Mouse (Mus musculus) thymus, postnatal 10 days (tissue): ENCODE data around the gene Gm20458.

ENCODE experiments used
- DNase-seq, 2 experiments: peaks; one replicate each; pipeline ENCODE4 v3.0.0; 2021; ENCODE audit warnings: low spot score in 2 of 2

Gene Gm20458

DNA sequence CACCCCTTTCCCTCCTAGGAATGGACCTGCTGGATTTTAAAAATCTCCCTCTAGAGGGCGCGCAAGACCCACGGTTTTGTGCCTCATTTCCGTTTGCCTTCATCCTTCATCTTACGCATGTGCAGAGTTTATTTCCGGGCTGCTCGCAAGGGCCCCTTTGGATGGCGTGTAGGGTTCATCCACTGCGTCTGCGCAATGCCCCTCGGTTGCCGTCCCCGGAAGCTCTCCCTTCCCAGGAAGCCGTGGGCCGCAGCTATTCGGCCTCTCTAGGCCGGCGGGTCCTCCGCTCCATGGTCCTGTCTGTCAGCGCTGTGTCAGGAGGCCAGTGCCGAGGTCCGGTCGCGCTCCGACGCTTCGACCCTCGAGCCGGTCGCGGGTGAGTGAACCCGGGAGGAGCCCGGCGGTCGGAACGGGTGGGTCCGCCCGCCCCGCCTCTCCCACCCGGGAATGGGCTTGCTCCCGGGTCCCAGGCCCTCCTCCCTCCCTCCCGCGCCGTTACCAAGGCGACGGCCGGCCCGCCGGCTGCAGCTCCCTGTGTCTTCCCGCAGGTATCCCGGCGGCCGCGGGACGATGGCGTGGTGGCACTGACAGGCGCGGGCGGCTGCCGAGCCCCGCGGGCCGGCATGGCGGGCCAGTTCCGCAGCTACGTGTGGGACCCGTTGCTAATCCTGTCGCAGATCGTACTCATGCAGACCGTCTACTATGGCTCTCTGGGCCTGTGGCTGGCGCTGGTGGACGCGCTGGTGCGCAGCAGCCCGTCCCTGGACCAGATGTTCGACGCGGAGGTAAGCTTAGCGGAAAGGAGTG, at the start of gene Gm20458:
Gm20458 (plus strand) TSS at position 223 of the 807 bp plus-strand sequence.
- peak; percentile 94 to 95 for DNase-seq

DNA sequence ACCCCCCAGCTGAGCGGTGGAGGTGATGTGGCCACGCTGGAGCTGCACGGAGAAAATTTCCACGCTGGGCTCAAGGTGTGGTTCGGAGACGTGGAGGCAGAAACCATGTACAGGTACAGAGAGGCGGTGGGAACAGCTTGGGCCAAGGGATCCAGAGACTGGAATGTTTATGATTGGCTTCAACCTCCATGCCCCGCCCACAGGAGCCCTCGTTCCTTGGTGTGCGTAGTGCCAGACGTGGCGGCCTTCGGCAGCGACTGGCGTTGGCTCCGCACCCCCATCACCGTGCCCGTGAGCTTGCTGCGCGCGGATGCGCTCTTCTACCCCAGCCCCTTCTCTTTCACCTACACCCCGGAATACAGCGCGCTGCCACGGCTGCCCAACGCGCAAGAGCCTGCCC, 46.6 kb upstream of the Gm20458 start:
- no peak for DNase-seq

GRCm38 (mm10) chr2:164414581-164414980, 46.2 kb upstream of the Gm20458 start:
- no peak for DNase-seq

- no peak for DNase-seq
Measured at GRCm38 (mm10) chr2:164417198-164417597, 43.6 kb upstream of the Gm20458 start.

DNA sequence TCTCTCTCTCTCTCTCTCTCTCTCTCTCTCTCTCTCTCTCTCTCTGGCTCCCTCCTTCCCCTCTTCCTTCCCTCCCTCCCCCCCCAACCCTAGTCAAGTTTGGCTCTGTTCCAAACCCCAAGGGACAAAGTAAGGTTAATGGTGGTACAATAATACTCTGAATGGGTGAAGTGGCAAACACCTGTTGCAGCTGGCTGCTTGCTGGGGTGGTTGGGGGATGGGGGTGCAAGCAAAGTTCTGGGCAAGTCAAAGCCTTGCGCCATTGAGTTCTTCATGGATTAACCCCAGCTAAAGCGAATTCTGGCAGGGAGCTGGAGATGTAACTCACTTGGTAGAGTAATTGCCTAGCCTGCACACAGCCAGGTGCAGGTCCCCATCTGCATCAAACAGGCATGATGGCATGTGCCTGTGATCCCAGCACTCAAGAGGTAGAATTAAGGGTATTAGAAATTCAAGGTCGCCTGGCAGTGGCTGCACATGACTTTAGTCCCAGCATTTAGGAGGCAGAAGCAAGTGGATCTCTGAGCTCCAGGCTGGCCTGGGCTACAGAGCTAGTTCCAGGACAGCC, 42.4 kb upstream of the Gm20458 start:
- DNase-seq, result no peak

DNA sequence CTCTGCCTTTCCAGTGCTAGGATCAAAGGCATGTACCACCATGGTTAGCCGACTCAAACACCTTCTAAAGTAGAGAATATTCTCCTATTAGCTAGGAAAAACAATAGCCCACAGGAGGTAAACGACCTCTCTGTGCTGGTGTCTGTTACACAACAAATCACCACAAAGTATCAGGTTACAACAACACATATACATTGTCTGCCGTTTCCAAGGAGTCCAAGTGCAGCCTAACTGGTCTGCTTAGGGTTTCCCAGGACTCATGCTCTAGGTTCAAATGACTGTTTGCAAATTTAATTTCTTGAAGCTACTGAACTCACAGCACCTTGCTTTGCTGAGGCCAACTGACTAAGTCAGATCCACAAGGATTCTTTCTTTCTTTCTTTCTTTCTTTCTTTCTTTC, 41.3 kb upstream of the Gm20458 start:
- DNase-seq, result no peak

DNA sequence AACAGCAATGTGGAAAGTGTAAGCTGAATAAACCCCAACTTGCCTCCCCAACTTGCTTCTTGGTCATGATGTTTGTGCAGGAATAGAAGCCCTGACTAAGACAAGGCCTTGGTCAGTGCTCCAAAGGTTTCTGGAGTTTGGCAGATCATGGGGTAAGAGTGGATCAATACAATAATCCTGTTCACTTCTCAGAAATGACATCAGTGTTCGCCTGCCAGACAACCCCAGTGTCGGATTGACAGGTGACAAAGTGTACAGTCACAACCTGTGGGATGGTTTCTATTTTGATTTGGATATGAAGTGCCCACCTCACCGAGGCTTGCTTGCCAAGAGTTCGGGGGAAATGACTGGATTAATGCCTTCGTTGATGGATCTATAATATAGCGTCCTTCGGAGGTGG, 39.5 kb upstream of the Gm20458 start:
- no peak for DNase-seq

- DNase-seq, result no peak
Measured at GRCm38 (mm10) chr2:164421979-164422378, 38.8 kb upstream of the Gm20458 start.

- peak in 1 of 2 experiments; percentile 18 for DNase-seq
Measured at GRCm38 (mm10) chr2:164422675-164423393, 37.9 kb upstream of the Gm20458 start.

DNA sequence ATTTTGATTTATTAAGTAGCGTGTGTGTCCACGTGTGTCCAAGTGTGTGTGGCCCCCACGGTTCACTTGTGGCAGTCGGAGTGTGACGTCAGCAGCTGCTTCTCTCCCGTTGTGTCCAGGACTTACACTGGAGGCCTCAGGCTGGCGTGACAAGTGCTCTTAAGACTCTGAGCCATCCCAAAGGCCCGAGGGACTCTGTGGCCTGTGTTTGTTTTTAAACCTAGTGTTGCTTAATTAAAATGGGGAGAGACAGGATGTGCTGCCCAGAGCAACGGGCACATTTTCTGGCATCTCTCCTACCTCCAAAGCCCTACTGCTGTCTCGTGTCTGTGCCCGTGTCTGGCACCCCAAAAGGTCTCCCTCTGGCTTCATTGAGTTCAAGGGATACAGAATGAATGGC, 37.3 kb upstream of the Gm20458 start:
- no peak for DNase-seq

DNA sequence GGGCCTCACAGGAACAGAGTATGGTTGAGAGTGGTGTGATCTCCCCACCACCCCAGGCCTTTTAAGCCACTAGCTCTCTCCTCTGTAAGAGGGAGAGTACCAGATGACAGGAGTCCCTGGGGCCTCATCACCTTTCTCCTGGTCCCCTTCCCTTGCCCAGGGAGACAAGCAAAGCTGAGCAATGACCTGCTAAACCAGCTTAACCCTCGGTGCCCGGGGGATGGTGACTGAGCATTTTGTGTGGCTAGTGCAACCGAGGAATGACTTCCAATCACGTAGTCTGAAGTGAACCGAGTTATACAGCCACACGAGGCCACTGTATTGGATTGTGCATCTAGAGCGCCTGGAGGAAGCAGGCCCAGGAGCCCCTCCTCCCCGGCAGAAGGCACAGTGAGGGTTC, 36.4 kb upstream of the Gm20458 start:
- no peak for DNase-seq

- DNase-seq, result no peak
Measured at GRCm38 (mm10) chr2:164425401-164425800, 35.4 kb upstream of the Gm20458 start.

GRCm38 (mm10) chr2:164426121-164426520, 34.6 kb upstream of the Gm20458 start:
- DNase-seq, result no peak

DNA sequence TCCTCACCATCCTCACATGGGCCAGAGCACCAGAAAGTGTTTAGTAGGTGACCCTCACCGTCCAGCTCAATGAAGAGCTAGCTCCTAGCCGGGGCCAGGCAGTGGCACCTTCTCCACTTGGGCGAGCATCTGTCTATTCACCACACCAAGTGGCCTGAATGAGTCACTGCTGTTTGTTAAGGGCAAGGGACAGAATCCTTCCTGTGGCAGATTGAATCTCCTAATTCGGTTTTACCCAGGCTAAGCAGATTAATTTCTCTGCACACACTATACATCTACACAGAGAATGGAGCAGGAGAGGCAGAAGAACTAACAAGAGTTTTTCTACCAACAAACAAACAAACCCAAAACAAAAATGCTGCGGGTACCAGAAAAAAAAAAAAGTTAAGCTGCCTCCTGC, 33.8 kb upstream of the Gm20458 start:
- DNase-seq, result no peak

DNA sequence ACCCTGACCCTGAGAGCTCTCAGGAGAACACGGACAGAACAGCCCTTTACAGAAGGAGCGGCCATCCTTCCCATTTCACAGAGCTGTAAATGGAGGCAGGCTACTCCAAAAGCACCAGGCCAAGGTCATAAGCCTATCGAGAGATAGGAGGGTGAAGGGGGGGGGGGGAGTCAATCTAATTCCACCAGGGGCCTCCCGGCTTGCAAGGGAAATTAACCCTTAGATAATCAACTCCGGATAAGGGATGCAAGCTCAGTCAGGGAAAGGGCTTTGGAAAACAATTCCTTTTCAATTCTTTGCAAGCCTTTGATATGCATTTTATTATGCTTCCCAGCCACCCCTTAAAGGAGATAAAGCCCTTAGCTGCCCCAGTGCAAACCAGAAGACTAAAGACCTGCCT, 32.3 kb upstream of the Gm20458 start:
- DNase-seq, result no peak

- DNase-seq, result no peak
Measured at GRCm38 (mm10) chr2:164429881-164430615, 30.7 kb upstream of the Gm20458 start.

GRCm38 (mm10) chr2:164430697-164431096, 30.1 kb upstream of the Gm20458 start:
- no peak for DNase-seq

DNA sequence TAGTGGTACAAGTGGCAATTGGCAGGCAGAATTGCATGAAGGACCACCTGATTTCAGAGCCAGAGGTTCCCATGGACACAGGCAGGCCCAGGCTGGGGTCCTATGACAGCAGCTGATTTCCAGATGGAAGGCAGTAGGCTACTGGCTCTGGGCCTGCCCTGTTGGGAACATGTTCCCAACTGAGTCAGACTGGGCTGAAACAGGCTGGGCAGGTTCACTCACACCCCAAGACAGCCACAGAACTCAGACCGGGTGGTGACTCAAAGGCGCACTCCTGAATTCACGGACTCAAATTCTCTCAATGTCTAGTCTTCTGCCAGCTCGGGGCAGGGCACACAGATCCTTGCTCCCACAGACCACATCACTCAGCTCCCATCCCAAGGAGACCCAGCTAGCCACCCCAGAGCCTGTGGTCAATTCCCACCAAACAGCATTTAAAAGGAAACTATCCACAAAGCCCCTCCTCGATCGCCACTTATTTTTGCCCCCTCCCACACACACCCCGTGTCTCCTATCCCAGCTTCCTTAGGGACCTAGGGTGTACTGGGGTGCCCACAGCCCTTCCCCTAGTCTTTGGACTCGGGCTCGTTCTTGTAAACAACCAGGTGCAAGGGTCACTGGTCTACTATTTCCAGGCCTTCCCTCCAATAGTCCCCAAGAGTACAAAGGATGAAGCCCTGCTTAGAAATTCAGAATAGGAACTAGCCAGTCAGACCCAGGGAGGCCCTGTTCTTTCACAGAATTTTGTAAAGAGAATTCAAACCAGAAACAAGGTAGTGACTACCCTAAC, 28.9 kb upstream of the Gm20458 start:
- no peak for DNase-seq

DNA sequence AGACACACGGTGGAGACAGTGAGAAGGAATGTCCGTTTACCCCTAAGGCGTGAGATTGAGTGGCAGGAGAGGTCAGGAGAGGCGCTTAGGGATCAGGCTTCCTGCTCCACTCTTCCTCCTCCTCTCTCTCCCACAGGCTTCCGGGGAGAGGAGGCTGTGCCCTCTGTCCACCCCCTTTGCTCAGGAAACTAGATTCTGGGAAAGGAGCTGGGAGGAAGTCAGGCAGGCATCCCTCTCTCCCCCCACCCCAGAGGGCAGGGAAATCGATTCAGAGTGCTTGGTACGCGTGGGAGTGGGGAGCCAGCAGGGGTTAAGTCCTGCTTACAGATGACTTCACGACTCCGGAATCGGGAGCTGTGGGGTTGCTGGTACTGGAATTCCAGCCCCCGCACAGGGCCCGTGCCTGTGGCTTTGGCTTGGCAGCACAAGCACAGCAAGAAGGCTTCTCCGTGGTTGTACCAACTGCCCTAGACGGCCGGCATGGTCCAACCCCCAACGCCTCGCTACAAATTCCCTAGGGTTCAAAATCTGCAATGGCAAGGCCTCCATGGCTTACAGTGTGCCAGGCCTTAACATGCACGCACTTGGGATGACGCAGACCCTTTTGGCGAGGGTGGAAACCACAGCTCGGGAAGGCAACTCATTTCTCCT, 28.1 kb upstream of the Gm20458 start:
- no peak for DNase-seq

DNA sequence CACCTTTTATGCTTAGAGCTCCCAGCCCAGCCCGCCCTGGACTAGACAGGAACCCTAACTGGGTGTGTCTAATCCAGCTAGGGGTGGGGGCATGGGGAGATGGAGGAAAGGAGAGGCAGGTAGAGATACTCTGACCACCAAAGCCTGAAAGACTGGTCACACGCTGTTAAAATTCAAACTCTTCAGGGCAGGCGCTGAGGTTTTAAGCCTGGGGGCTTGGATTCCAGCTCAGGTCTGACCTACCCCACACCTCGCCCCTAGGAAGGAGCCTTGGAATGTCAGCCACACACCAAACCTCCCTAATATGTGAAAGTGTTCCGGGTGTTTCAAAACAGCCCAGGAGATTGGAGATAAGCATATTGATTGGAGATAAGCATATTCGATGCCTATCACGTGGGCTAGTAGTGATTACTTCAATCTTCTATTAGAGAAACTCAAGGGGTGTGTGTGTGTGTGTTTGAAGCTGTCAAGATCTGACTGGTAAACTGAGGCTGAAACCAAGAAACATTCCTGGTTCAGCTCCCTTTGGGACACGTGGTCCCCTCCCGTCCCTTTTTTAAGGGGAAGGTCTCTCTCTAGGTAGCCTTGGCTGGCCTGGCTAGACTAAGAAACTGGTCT, 27.4 kb upstream of the Gm20458 start:
- DNase-seq, result no peak
